Mouse (Mus musculus) activated CD4-positive, CD25-positive, alpha-beta regulatory T cell, adult 4 months (primary cell): ENCODE data around the gene Wdr38. TPM values are rescaled to one million over a fixed set of nuclear protein-coding genes. Genes with fewer than 3 reads are reported as not detected.

Source experiments
- polyA plus RNA-seq, 2 experiments: library from polyadenylated mRNA; unstranded; fragments of 100-300 nt; shearing (Covaris generic); gene quantifications; one replicate each; pipeline ENCODE4 v1.2.1; 2017

Gene Wdr38
- polyA plus RNA-seq, 2 experiments from 2014 or later, result 1.1 TPM

Other genes starting within 250 kb of the Wdr38 start
- gene Nr6a1, start 69.8 kb upstream of the Wdr38 start, polyA plus RNA-seq, result under 1 TPM; 0.37 to 0.40 TPM
- under 1 TPM in 1 of 2 experiments, not detected in 1; 0.16 TPM for gene Olfml2a, start 65.5 kb upstream of the Wdr38 start, polyA plus RNA-seq
- 100 to 1,000 TPM; 120 to 136 TPM for gene Arpc5l, start 7.9 kb downstream of the Wdr38 start, polyA plus RNA-seq
- 1,000 to 10,000 TPM; 1,939 to 1,985 TPM for gene Rpl35, start 8.1 kb downstream of the Wdr38 start, polyA plus RNA-seq
- 10 to 100 TPM; 23.8 to 26.3 TPM for gene Golga1, start 68.1 kb downstream of the Wdr38 start, polyA plus RNA-seq
- 10 to 100 TPM in 1 of 2 experiments, 1 to 10 TPM in 1; 10.0 to 15.0 TPM for gene Scai, start 193.3 kb downstream of the Wdr38 start, polyA plus RNA-seq
- 100 to 1,000 TPM; 130 to 146 TPM for gene Ppp6c, start 229.0 kb downstream of the Wdr38 start, polyA plus RNA-seq